Mouse (Mus musculus) gastrocnemius, adult 8-10 months (tissue): ENCODE data around the gene Tex29. TPM values are rescaled to one million over a fixed set of nuclear protein-coding genes. Genes with fewer than 3 reads are reported as not detected.
"Not testable (repeated sequence)": the region's sequence is repeated elsewhere in the genome, so short reads cannot be mapped to it uniquely, and the experiment has no call there.

Experiments used
- DNase-seq, 2 experiments: peaks; one replicate each; pipeline ENCODE4 v3.0.0; 2022; ENCODE audit warnings: low spot score in 2 of 2
- total RNA-seq, 4 experiments: library from RNA; stranded (reverse); gene quantifications; 2 replicates each; pipeline ENCODE4 v1.2.4; 2022

Tex29 gene
- total RNA-seq, 4 experiments from 2014 or later = not detected

- no peak for DNase-seq
These were observed 9.1 kb upstream of the Tex29 start for GRCm38 (mm10) chr8:11831174-11831573.

GRCm38 (mm10) chr8:11831939-11832338 lies 8.3 kb upstream of the Tex29 start:
- no peak for DNase-seq

- DNase-seq = no peak
These were observed 7.1 kb upstream of the Tex29 start for GRCm38 (mm10) chr8:11833157-11833556.

GRCm38 (mm10) chr8:11834200-11834599 lies 6.1 kb upstream of the Tex29 start:
- no peak for DNase-seq

- no peak for DNase-seq
These were observed 5.6 kb upstream of the Tex29 start for GRCm38 (mm10) chr8:11834691-11835090.

GRCm38 (mm10) chr8:11841571-11841970 lies 1.3 kb downstream of the Tex29 start:
- no peak for DNase-seq

- no peak for DNase-seq
These were observed 2.5 kb downstream of the Tex29 start for GRCm38 (mm10) chr8:11842757-11843156.

- DNase-seq = no peak
These were observed 3.5 kb downstream of the Tex29 start for GRCm38 (mm10) chr8:11843677-11844315.

GRCm38 (mm10) chr8:11844316-11844685 lies 4.0 kb downstream of the Tex29 start:
- no peak for DNase-seq

- DNase-seq = peak in 1 of 2 experiments; percentile 21
These were observed 6.5 kb downstream of the Tex29 start for GRCm38 (mm10) chr8:11846807-11847206.

GRCm38 (mm10) chr8:11867832-11868231 lies 27.6 kb downstream of the Tex29 start:
- DNase-seq = no peak

- not testable (repeated sequence) for DNase-seq
These were observed 34.0 kb downstream of the Tex29 start for GRCm38 (mm10) chr8:11874227-11874626.

- no peak for DNase-seq
These were observed 44.4 kb downstream of the Tex29 start for GRCm38 (mm10) chr8:11884646-11885045.

GRCm38 (mm10) chr8:11885881-11886699 lies 45.8 kb downstream of the Tex29 start:
- DNase-seq = no peak

GRCm38 (mm10) chr8:11886824-11887223 lies 46.5 kb downstream of the Tex29 start:
- DNase-seq = no peak

- DNase-seq = no peak
These were observed 49.1 kb downstream of the Tex29 start for GRCm38 (mm10) chr8:11889156-11890018.

GRCm38 (mm10) chr8:11892756-11893155 lies 52.5 kb downstream of the Tex29 start:
- DNase-seq = no peak

GRCm38 (mm10) chr8:11896022-11896662 lies 55.9 kb downstream of the Tex29 start:
- DNase-seq = no peak

GRCm38 (mm10) chr8:11896677-11897076 lies 56.4 kb downstream of the Tex29 start:
- DNase-seq = no peak

GRCm38 (mm10) chr8:11898814-11899213 lies 58.5 kb downstream of the Tex29 start:
- DNase-seq = no peak
